Mouse (Mus musculus) testis, adult 2 months (tissue): ENCODE measurements around the gene Ceacam2. TPM values are rescaled to one million over a fixed set of nuclear protein-coding genes. Genes with fewer than 3 reads are reported as not detected.

Experiments used
- polyA plus RNA-seq: library from polyadenylated mRNA; depleted of rRNA; stranded (reverse); fragments of >200 nt; gene quantifications from 2 replicates; pipeline ENCODE4 v1.2.3, GENCODE M21; 2012; rRNA removed

Gene Ceacam2
- polyA plus RNA-seq, 1 experiment = 35.1 TPM

Other genes with a start within 250 kb of the Ceacam2 start
- 37.1 and 44.4 TPM in 2 replicates for gene Pafah1b3, start 241.9 kb downstream of the Ceacam2 start, polyA plus RNA-seq
- gene Prr19, start 238.4 kb downstream of the Ceacam2 start, polyA plus RNA-seq = 83.0 and 90.6 TPM in 2 replicates
- gene Tmem145, start 233.8 kb downstream of the Ceacam2 start, polyA plus RNA-seq = 1.3 TPM in 2 replicates
- 13.0 and 17.0 TPM in 2 replicates for gene Megf8, start 222.7 kb downstream of the Ceacam2 start, polyA plus RNA-seq
- gene Cnfn, start 170.1 kb downstream of the Ceacam2 start, polyA plus RNA-seq = 0.26 TPM in 1 of 2 replicates, not detected in the other
- 250 and 254 TPM in 2 replicates for gene Lipe, start 141.1 kb downstream of the Ceacam2 start, polyA plus RNA-seq
- gene Cxcl17, start 127.0 kb downstream of the Ceacam2 start, polyA plus RNA-seq = not detected in 2 replicates
- gene Ceacam1, start 62.3 kb downstream of the Ceacam2 start, polyA plus RNA-seq = 0.63 and 0.75 TPM in 2 replicates
- gene Erich4, start 76.0 kb upstream of the Ceacam2 start, polyA plus RNA-seq = not detected in 2 replicates
- gene Dmac2, start 79.6 kb upstream of the Ceacam2 start, polyA plus RNA-seq = 53.6 and 57.8 TPM in 2 replicates
- 3.1 and 3.9 TPM in 2 replicates for gene B3gnt8, start 86.8 kb upstream of the Ceacam2 start, polyA plus RNA-seq
- gene Bckdha, start 119.1 kb upstream of the Ceacam2 start, polyA plus RNA-seq = 69.0 and 76.6 TPM in 2 replicates
- gene Exosc5, start 119.3 kb upstream of the Ceacam2 start, polyA plus RNA-seq = 466 and 545 TPM in 2 replicates
- 17.4 and 19.0 TPM in 2 replicates for gene Tmem91, start 135.3 kb upstream of the Ceacam2 start, polyA plus RNA-seq
- 18.6 and 19.4 TPM in 2 replicates for gene B9d2, start 140.9 kb upstream of the Ceacam2 start, polyA plus RNA-seq
- 6.8 and 6.9 TPM in 2 replicates for gene Tgfb1, start 147.1 kb upstream of the Ceacam2 start, polyA plus RNA-seq
- gene Ccdc97, start 179.2 kb upstream of the Ceacam2 start, polyA plus RNA-seq = 73.5 and 74.3 TPM in 2 replicates
- 79.0 and 82.5 TPM in 2 replicates for gene Hnrnpul1, start 214.9 kb upstream of the Ceacam2 start, polyA plus RNA-seq
- 20.8 and 23.7 TPM in 2 replicates for gene Axl, start 248.8 kb upstream of the Ceacam2 start, polyA plus RNA-seq